Mouse (Mus musculus): Measurements from ENCODE around the gene Atp2b4. TPM values are rescaled to one million over a fixed set of nuclear protein-coding genes. Genes with fewer than 3 reads are reported as not detected.

Gene Atp2b4
- total RNA-seq, 2 experiments from 2014 or later = 245 to 247 TPM

- Histone ChIP-seq H3K4me3 (no peak overlapping the region), H3K27ac (no peak overlapping the region)
- TF ChIP-seq CTCF (IDR thresholded peaks at IDR 0.05) = no peak
- intact Hi-C loops (cut with DNase I) = no loop called here
- DNase-seq (ENCODE audit: extremely low spot score in 1 of 2, low spot score in 2 of 2) = no peak
Observed at GRCm38 (mm10) chr1:133797327-133797978, 3.4 kb downstream of the Atp2b4 start.

- intact Hi-C loops (cut with DNase I) = no loop called here
Observed at GRCm38 (mm10) chr1:133793646-133794045, 7.2 kb downstream of the Atp2b4 start.

GRCm38 (mm10) chr1:133790011-133790410 is 10.8 kb downstream of the Atp2b4 start:
- intact Hi-C loops (cut with DNase I) = no loop called here
- Histone ChIP-seq H3K4me3 (no peak overlapping the region), H3K27ac (no peak overlapping the region)
- no peak for DNase-seq (ENCODE audit: extremely low spot score in 1 of 2, low spot score in 2 of 2)
- no peak for TF ChIP-seq CTCF (IDR thresholded peaks at IDR 0.05)

More at GRCm38 (mm10) chr1:133793646-133794045, 7.2 kb downstream of the Atp2b4 start:
- Histone ChIP-seq H3K4me3 (no peak overlapping the region), H3K27ac (no peak overlapping the region)
- no peak for TF ChIP-seq CTCF (IDR thresholded peaks at IDR 0.05)
- no peak for DNase-seq (ENCODE audit: extremely low spot score in 1 of 2, low spot score in 2 of 2)

- TF ChIP-seq CTCF (IDR thresholded peaks at IDR 0.05) = no peak
- no peak overlapping the region for H3K27ac ChIP-seq
- intact Hi-C loops (cut with DNase I) = no loop called here
- H3K4me3 ChIP-seq = no peak overlapping the region
- peak in 1 of 2 experiments; percentile 27 for DNase-seq (ENCODE audit: extremely low spot score in 1 of 2, low spot score in 2 of 2)
Observed at GRCm38 (mm10) chr1:133788864-133789263, 12.0 kb downstream of the Atp2b4 start.

- no peak overlapping the region for H3K4me3 ChIP-seq
- TF ChIP-seq CTCF (IDR thresholded peaks at IDR 0.05) = no peak
- DNase-seq (ENCODE audit: extremely low spot score in 1 of 2, low spot score in 2 of 2) = no peak
- intact Hi-C loops (cut with DNase I) = no loop called here
- no peak overlapping the region for H3K27ac ChIP-seq
Observed at GRCm38 (mm10) chr1:133787500-133788210, 13.2 kb downstream of the Atp2b4 start.

GRCm38 (mm10) chr1:133784621-133785020 is 16.2 kb downstream of the Atp2b4 start:
- intact Hi-C loops (cut with DNase I) = no loop called here
- no peak for DNase-seq (ENCODE audit: extremely low spot score in 1 of 2, low spot score in 2 of 2)
- no peak for TF ChIP-seq CTCF (IDR thresholded peaks at IDR 0.05)
- no peak overlapping the region for H3K4me3 ChIP-seq
- no peak overlapping the region for H3K27ac ChIP-seq

GRCm38 (mm10) chr1:133781531-133781930 is 19.3 kb downstream of the Atp2b4 start:
- intact Hi-C loops (cut with DNase I) = no loop called here
- no peak for TF ChIP-seq CTCF (IDR thresholded peaks at IDR 0.05)
- Histone ChIP-seq H3K27ac (no peak overlapping the region), H3K4me3 (no peak overlapping the region)
- DNase-seq (ENCODE audit: extremely low spot score in 1 of 2, low spot score in 2 of 2) = no peak

- no peak for DNase-seq (ENCODE audit: extremely low spot score in 1 of 2, low spot score in 2 of 2)
- Histone ChIP-seq H3K4me3 (no peak overlapping the region), H3K27ac (no peak overlapping the region)
- intact Hi-C loops (cut with DNase I) = no loop called here
- TF ChIP-seq CTCF (IDR thresholded peaks at IDR 0.05) = no peak
Observed at GRCm38 (mm10) chr1:133779043-133779442, 21.8 kb downstream of the Atp2b4 start.

- TF ChIP-seq CTCF (IDR thresholded peaks at IDR 0.05) = no peak
Observed at GRCm38 (mm10) chr1:133777651-133778231, 23.1 kb downstream of the Atp2b4 start.

GRCm38 (mm10) chr1:133772553-133772952 is 28.3 kb downstream of the Atp2b4 start:
- TF ChIP-seq CTCF (IDR thresholded peaks at IDR 0.05) = no peak
- H3K27ac ChIP-seq = no peak overlapping the region
- H3K4me3 ChIP-seq = no peak overlapping the region
- intact Hi-C loops (cut with DNase I) = no loop called here
- DNase-seq (ENCODE audit: extremely low spot score in 1 of 2, low spot score in 2 of 2) = no peak

More at GRCm38 (mm10) chr1:133777651-133778231, 23.1 kb downstream of the Atp2b4 start:
- DNase-seq (ENCODE audit: extremely low spot score in 1 of 2, low spot score in 2 of 2) = no peak
- Histone ChIP-seq H3K27ac (no peak overlapping the region), H3K4me3 (no peak overlapping the region)
- intact Hi-C loops (cut with DNase I) = no loop called here

GRCm38 (mm10) chr1:133771831-133772399 is 28.9 kb downstream of the Atp2b4 start:
- no peak for DNase-seq (ENCODE audit: extremely low spot score in 1 of 2, low spot score in 2 of 2)
- intact Hi-C loops (cut with DNase I) = no loop called here
- no peak overlapping the region for H3K4me3 ChIP-seq
- no peak overlapping the region for H3K27ac ChIP-seq
- TF ChIP-seq CTCF (IDR thresholded peaks at IDR 0.05) = no peak

GRCm38 (mm10) chr1:133767994-133768393 is 32.8 kb downstream of the Atp2b4 start:
- Histone ChIP-seq H3K4me3 (no peak overlapping the region), H3K27ac (no peak overlapping the region)
- DNase-seq (ENCODE audit: extremely low spot score in 1 of 2, low spot score in 2 of 2) = no peak
- intact Hi-C loops (cut with DNase I) = no loop called here
- no peak for TF ChIP-seq CTCF (IDR thresholded peaks at IDR 0.05)
